Mouse (Mus musculus): ENCODE results near the gene Spock1.

Gene Spock1

DNA sequence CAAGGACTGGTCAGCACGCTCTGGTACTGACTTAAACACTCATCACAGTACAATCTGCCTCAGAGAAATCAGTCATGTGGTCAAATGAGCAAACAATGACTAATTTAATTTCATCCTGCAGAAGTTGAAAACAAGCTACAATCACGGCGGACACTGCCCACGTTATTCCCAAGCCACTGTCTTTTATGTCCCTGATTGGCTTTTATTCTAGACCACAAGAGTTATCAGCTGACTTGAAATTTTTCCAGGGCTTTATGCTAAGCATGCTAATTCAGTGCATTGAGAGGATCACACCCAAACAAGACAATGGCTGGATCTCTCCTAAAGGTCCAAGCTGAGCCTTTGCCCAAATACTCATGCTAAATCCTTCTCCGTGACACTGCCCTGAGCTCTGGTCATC is 31.2 kb downstream of the Spock1 start:
- in situ Hi-C loops (cut with MboI; ENCODE audit: low pct_unique_long_range_greater_than_20kb in 1 of 2, low sequenced_read_pairs in 2 of 2, unreplicated experiment in 1 of 2), result no loop called here

DNA sequence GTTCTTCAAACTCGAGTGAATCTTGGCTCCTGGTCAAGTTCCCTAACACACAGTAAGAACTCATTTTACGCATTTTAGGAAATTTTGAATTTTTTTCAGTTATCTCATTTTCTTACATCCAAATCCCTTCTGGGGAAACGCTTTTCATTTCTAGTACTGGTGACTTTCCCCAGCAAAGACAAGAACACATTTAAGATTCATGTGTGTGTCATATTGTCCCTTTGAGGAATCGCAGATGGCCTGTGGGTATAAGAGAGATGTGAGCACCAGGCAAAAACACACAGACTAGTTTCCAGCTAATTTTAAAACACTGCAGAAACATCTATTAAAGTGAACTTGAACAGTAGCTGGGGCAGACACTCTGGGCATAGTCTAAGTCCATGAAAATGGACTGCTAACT is 38.1 kb downstream of the Spock1 start:
- in situ Hi-C loops (cut with MboI; ENCODE audit: low pct_unique_long_range_greater_than_20kb in 1 of 2, low sequenced_read_pairs in 2 of 2, unreplicated experiment in 1 of 2), result no loop called here

DNA sequence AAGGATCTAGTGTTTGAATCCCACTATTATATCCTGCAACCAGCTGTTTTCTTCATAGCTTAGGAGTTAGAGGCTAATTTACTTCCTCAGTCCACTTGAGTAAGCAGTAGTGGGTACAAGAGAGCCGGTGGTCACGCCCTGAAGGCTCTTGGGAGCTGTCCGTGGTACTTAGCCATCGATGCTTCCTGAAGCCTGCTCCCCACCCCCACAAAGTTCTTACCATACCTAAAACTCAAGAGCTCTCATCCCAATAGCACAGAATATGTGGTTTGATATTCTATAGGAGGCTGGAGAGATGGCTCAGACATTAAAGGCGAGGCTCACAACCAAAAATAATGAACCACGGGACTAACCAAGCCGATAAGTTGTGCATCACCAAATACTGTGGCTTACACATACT is 40.5 kb downstream of the Spock1 start:
- in situ Hi-C loops (cut with MboI; ENCODE audit: low pct_unique_long_range_greater_than_20kb in 1 of 2, low sequenced_read_pairs in 2 of 2, unreplicated experiment in 1 of 2), result no loop called here

DNA sequence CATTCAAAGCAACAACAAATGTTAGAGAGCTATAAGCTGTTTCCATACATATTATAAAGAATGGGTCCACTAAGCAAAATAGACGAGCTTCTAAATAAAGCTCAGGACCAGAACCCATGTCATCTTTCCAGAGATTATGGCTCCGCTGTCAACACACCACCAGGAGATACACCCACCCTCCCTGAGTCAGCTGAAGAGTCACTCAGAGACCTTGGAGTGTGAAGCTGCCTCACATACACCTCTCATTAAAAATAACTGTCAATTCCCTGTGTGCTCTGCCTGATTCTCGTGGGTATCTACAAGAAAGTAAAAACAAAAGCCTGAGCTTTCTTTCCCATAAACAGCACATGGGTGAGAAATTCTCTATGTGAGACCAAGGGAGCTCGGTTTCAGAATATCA is 43.1 kb downstream of the Spock1 start:
- in situ Hi-C loops (cut with MboI; ENCODE audit: low pct_unique_long_range_greater_than_20kb in 1 of 2, low sequenced_read_pairs in 2 of 2, unreplicated experiment in 1 of 2), result no loop called here

- in situ Hi-C loops (cut with MboI; ENCODE audit: low pct_unique_long_range_greater_than_20kb in 1 of 2, low sequenced_read_pairs in 2 of 2, unreplicated experiment in 1 of 2), result no loop called here
These were observed 49.6 kb downstream of the Spock1 start for GRCm38 (mm10) chr13:57858491-57858890.

- in situ Hi-C loops (cut with MboI; ENCODE audit: low pct_unique_long_range_greater_than_20kb in 1 of 2, low sequenced_read_pairs in 2 of 2, unreplicated experiment in 1 of 2), result no loop called here
These were observed 51.1 kb downstream of the Spock1 start for GRCm38 (mm10) chr13:57857016-57857415.

DNA sequence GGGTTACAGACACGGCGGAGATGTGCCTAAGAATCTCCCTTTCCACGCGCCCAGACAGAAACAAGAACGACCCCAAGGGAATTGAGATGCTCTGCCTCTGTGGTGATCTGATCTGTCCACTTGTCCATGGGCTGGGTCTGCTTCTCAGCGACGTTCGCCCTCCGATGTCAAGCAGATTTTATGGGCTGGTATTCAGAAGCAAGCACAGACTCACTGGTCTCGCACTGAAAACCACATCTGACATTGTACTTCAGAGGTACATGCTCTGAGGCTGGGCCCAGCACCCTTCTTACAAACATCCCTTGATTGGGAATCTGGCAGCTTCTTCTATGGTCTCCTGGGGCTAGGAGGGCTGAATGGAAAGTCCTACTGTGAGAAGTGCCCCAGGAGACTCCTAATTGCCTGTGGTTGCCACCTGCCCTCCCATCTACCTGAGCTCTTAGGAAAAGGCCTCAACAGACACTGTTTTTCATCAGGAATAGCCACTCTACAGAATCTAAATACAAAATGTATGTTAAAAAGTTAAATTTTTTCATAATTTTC is 51.8 kb downstream of the Spock1 start:
- in situ Hi-C loops (cut with MboI; ENCODE audit: low pct_unique_long_range_greater_than_20kb in 1 of 2, low sequenced_read_pairs in 2 of 2, unreplicated experiment in 1 of 2), result no loop called here

GRCm38 (mm10) chr13:57855766-57856165 is 52.4 kb downstream of the Spock1 start:
- in situ Hi-C loops (cut with MboI; ENCODE audit: low pct_unique_long_range_greater_than_20kb in 1 of 2, low sequenced_read_pairs in 2 of 2, unreplicated experiment in 1 of 2), result no loop called here

DNA sequence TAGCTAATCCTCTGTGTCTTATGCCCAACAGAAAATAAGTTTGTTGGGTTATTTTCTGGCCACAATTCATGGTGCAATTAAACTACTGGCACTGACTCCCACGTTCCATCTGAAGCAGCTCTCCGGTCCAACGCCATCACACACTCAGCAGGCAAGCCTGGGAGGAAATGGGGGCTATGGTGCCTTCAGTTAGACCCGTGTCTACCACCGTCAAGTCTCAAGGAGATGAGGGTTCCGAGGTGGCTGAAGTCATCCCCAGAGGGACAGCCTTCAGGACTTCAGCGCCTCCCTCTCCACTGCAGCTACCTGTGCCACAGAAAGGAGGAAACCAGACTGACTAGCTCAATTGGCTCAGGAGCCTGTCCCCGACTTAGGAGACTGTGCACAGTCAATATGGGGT is 53.7 kb downstream of the Spock1 start:
- in situ Hi-C loops (cut with MboI; ENCODE audit: low pct_unique_long_range_greater_than_20kb in 1 of 2, low sequenced_read_pairs in 2 of 2, unreplicated experiment in 1 of 2), result no loop called here

- in situ Hi-C loops (cut with MboI; ENCODE audit: low pct_unique_long_range_greater_than_20kb in 1 of 2, low sequenced_read_pairs in 2 of 2, unreplicated experiment in 1 of 2), result no loop called here
These were observed 54.5 kb downstream of the Spock1 start for GRCm38 (mm10) chr13:57853621-57854020.

DNA sequence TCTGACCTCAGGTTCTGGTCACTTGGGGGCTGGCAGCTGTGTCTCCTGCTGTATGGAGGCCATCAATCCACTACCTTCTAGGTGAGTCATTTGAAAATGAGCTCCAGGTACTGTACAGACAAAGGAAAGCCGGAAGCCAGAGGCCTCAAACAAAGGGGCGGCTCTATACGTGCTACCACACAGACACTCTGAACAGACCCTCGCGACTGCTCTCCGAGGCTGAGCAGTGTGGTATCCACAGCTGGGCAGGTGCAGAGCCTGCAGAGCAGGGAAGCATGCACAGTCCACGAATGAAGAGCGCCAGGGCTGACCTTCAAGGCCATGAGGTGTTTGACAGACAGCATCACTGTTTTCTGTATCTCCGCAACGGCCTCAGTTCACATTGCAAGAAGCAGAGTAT is 55.0 kb downstream of the Spock1 start:
- in situ Hi-C loops (cut with MboI; ENCODE audit: low pct_unique_long_range_greater_than_20kb in 1 of 2, low sequenced_read_pairs in 2 of 2, unreplicated experiment in 1 of 2), result no loop called here

GRCm38 (mm10) chr13:57848931-57849330 is 59.2 kb downstream of the Spock1 start:
- in situ Hi-C loops (cut with MboI; ENCODE audit: low pct_unique_long_range_greater_than_20kb in 1 of 2, low sequenced_read_pairs in 2 of 2, unreplicated experiment in 1 of 2), result no loop called here

DNA sequence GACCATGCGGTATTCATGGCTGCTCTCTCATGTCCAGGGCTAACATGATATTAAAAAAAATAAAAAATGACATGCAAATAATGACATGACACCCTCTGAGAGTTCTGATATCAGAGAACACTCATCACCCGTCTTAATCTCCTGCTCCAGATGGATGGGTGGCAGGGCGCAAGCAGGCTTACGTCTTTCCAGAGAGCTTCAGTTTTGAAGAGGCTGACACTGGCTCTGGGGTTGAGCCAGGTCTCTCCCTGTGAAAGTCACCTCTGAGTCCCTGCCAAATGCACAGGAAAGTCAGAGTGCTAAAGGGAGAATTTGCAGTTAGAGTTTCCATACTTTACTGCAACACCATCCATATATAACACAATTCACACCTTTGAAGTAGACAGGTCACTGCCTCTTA is 61.0 kb downstream of the Spock1 start:
- in situ Hi-C loops (cut with MboI; ENCODE audit: low pct_unique_long_range_greater_than_20kb in 1 of 2, low sequenced_read_pairs in 2 of 2, unreplicated experiment in 1 of 2), result no loop called here

GRCm38 (mm10) chr13:57846468-57846867 is 61.7 kb downstream of the Spock1 start:
- in situ Hi-C loops (cut with MboI; ENCODE audit: low pct_unique_long_range_greater_than_20kb in 1 of 2, low sequenced_read_pairs in 2 of 2, unreplicated experiment in 1 of 2), result no loop called here

GRCm38 (mm10) chr13:57841141-57841848 is 66.8 kb downstream of the Spock1 start:
- in situ Hi-C loops (cut with MboI; ENCODE audit: low pct_unique_long_range_greater_than_20kb in 1 of 2, low sequenced_read_pairs in 2 of 2, unreplicated experiment in 1 of 2), result no loop called here

DNA sequence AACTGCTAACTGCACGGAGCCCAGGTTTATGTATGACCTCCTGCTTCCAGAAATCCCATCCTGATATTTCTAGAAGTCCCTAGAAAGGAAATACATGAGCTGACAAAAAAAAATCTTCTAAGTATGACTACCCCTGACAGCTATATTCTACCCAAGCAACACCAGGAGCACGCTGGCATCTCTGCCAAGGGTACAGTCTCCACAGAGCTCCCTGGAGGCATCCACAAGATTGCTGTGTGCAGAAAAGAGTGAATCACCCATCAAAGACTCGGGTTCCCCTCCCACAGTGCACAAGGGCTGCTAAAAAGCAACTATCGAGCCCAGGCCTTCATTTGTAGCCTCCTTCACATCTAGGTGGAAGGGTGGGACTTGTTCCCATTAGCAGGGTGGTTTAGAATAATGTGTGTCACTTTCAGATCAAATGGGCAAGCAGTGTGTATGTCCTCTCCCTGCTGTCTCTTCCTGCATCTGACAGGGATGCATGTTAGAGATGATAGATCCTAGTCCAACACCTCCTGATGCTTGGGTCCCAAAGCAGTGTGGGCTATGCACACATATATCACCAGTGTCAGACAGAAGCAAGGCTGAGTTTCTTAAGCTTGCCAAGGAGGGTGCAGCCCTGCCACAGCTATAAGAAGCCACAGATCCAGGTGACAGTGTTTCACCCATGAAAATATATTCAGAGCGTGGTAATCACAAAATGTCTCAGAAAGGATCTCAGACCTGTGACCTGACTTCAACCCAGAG is 70.3 kb downstream of the Spock1 start:
- in situ Hi-C loops (cut with MboI; ENCODE audit: low pct_unique_long_range_greater_than_20kb in 1 of 2, low sequenced_read_pairs in 2 of 2, unreplicated experiment in 1 of 2), result no loop called here

DNA sequence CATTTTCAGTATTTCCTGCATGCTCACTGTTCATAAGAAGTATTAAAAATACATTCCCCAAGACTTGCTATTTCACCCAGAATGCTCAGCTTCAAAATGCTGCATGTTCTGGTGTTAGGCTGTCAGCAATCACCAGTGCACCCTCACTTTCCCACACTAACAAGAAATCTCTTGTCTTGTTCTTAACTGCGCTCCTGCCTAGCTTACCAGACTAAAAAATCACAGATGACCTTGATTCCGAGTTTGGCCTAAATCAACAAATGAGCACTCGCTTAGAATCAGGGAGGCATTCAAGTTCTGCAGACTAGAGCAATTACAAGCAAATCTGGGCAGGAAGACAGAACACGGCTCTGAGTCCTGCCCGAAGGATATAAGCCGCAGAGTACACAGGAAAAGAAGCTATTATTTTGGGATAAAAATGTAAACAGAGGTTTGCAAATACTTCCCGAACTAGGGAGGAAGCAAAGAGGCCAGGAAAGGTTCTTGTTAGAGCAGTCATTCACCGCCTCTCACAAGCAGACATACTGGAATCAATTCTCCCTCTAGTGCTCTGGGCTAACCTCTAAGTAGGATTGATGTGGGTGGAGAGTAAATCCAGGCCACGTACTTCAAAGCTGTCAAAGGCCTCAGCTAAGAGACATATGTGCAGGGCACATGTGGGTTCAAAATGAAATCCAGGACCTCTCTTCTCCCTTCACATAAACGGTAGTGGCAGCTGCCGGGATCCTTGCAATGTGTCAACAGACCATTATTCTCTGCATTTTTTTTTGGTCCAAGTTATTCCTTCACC is 76.6 kb downstream of the Spock1 start:
- in situ Hi-C loops (cut with MboI; ENCODE audit: low pct_unique_long_range_greater_than_20kb in 1 of 2, low sequenced_read_pairs in 2 of 2, unreplicated experiment in 1 of 2), result no loop called here

GRCm38 (mm10) chr13:57830896-57831295 is 77.2 kb downstream of the Spock1 start:
- in situ Hi-C loops (cut with MboI; ENCODE audit: low pct_unique_long_range_greater_than_20kb in 1 of 2, low sequenced_read_pairs in 2 of 2, unreplicated experiment in 1 of 2), result no loop called here

GRCm38 (mm10) chr13:57830091-57830490 is 78.0 kb downstream of the Spock1 start:
- in situ Hi-C loops (cut with MboI; ENCODE audit: low pct_unique_long_range_greater_than_20kb in 1 of 2, low sequenced_read_pairs in 2 of 2, unreplicated experiment in 1 of 2), result no loop called here
